Mouse (Mus musculus): Measurements from ENCODE around the gene Strap.
"Not testable (repeated sequence)": the region's sequence is repeated elsewhere in the genome, so short reads cannot be mapped to it uniquely, and the experiment has no call there.

The Strap gene

DNA sequence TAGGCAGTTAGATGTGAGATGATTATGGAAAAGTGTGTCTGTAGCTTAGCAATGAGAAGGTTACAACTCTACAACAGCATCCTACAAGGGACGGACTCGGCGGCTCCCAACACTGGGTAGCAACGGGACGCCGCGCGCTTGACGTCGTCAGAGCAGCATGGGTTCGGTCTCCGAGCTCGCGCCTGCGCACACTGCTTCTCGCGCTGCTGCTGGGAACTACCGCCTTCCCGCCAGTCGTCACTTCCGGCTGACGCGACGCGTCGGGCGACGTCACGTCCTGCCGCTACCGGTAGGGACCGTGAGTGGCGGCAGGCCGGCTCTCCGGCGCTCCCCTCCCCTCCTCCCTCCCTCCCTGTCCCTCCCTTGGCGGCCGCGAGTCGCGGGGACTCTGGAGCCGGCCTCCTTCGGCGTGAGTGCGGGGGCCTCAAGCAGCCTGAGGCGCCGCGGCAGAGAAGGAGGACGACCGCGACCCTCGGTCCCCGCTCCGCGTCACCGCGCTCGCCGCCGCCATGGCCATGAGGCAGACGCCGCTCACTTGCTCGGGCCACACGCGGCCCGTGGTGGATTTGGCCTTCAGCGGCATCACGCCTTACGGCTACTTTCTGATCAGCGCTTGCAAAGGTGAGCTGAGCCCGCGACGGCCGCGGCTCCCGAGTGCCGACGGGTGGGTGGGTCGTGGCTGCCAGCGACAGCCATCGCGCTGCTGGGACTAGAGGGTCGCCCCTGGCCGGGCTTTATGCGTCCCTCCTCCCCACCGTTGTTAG lies at the start of gene Strap:
Strap (plus strand) TSS at position 233 of the 764 bp plus-strand sequence.
- DNase-seq = peak; percentile 92 to 95

DNA sequence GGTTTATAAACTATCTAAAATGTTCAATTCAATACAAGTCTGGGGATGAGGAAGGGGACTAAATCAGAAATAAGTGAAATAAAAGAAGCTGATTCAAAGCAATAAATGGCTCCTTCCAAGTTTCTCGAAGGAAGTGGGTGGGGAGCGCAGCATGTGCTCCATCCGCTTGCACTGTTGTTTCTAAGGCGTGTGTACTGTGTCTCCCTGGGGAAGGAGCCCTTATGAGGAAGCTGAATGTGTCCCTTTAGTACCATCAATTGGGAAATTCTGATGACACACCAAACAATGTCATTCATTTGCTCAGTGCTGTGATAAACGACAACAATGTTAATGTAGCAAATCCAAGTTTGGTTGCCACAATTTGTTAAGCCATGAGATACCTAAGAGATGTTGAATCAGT lies 47.2 kb upstream of the Strap start:
- DNase-seq = no peak

DNA sequence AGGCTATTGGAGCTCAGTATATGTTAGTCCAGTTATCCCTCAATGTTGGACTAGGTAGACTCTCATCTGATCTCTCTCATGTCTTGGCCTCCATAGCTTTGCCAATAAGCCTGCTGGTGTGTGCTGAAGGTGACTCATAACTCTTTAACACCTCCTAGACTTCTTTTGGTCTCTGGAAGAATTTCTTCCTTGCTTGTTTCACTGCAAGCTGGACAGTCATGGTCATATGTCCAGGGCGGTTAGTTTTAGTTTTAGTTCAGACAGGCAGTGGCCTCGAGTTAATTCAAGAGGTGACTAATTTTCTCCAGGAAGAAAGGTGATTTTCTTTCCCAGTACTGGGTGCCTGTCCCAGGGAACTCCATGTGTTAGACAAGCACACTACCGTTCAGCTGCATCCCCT lies 46.8 kb upstream of the Strap start:
- DNase-seq = no peak

DNA sequence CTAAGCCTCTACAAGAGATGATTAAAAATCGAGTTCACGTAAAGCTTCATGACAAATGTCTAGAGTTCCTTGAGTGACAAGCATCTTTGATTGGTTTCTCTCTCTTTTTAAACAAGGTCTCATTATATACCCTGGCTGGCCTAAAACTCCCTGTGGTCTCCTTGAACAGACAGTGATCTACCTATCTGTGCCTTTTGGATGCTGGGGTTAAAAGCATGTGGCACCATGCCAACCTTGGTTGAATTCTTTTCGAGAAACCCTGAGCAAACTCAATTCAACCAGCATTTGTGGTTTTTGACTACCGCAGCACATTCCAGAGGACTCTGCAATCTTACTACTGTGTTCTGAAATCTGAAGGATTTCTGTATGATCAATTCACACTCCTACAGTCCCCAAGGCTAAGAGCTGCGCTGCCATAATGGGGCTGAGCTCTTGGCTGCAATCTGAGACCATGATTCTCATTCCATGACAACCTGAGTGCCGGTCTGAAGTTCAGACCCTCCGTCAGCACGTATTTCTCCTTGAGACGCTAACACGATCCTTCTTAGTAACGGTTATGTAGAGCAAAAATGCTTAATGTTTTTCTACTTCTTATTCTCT lies 46.3 kb upstream of the Strap start:
- no peak for DNase-seq

DNA sequence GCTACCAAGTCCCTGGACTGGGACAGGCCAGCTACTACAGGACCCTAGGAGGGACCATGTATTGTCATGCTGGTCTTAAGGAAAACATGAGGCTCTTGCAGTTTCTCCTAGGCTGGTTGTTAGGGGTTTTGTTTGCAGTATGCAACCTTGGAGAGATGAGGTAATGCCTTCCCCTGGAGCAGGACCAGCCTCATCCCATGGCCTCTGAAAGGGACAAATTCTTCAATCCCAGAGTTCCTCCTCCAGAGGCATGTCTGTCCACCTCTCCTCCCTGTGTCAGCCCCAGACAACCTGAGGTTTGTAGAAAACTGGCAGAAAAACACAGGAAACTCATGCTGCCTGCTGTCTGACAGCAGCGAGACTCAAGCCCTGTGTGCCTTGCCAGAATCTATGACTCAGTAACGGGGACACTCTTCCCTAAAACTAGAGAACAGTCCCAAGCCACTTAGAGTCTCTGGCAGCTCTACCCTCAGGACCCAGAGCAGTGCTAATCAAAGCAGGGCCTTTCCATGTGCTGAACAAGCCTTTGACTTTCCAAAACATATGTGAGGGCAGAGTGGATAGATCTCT lies 44.2 kb upstream of the Strap start:
- peak in 1 of 2 experiments; percentile 12 for DNase-seq

DNA sequence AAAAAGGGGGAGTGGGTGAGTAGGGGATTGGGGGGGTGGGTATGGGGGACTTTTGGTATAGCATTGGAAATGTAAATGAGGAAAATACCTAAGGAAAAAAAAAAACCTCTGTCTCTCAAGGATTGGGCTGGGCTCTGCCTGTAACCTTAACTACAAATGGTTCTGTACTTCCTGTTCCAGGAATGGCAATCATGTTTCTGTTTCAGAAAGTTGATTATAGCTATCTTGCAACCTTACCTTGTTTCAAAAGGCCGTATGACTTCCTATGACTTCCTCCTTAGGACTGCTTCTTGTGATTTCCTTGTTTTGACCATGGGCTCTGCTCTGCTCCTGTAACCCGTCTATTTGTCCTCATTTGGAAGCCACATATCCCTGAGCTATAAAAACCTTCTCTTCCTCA lies 40.6 kb upstream of the Strap start:
- no peak for DNase-seq

DNA sequence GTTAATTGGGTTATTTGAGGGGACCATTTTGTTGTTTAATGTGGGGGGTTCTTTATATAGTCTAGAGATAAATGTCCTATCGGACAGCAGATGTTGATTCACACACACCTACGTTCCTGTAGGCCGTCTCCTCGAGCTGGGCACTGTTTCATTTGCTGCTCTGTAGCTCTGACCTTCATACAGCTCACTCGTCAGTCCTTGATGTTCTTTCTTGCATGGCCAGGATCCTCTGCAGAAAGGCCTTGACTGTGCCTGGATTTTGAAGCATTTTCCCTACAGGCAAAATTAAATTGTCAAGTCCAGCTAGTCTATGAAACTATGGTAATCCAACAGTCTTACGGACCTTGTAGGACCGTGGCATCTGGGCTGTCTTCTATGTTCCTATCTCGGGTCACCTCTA lies 39.8 kb upstream of the Strap start:
- DNase-seq = no peak

DNA sequence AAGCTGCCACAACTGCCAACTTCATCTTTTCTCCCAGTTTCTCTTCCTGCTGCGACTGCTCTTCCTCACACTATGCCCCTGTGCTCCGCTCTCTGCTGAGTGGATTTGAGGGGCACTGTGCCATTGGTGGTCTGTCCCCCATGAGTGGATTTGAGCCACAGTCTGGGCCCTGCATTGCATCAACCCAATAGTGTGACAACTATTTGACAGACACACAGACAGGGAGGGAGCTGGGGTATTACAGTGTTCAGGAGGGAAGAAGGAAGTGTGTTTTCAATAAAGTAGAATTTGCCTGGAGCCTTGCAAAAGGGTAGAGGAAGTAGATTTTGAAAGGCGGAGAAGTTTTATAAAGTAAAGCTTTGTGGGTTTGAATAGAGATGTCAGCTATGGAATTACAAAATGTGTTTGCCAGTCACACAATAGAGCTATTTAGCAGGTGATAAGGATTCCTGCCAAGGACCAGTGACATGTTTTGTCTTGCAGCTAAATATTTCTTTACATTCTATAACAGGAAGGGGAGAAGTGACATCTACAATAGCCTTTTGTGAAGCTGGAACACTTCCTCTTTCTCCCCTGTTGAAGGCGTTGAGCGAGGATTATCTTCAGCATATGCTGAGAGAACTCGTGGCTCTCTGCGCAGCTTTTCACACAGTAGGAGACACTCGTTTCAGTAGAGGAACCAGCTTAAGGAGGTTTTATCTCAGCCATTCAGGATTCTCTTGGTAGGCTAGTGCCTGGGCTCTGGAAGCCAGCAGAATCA lies 38.3 kb upstream of the Strap start:
- no peak for DNase-seq

DNA sequence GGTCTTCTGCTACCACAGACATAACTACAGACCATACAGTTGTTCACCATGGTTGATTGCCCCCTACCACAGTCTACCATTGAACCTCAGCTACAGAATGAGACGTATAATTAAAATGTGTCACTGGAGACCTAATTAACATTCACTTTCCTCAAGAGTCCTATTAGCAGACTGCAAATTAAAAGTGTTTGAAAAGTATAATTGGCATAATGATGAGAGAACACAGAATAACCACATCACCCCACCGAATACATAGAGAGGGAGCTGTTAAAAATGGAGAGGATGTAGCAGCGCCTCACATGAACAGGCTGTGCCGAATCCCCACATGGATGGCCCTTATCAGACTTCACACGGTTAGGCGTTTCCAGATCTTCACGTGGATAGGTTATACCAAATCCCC lies 35.4 kb upstream of the Strap start:
- no peak for DNase-seq

DNA sequence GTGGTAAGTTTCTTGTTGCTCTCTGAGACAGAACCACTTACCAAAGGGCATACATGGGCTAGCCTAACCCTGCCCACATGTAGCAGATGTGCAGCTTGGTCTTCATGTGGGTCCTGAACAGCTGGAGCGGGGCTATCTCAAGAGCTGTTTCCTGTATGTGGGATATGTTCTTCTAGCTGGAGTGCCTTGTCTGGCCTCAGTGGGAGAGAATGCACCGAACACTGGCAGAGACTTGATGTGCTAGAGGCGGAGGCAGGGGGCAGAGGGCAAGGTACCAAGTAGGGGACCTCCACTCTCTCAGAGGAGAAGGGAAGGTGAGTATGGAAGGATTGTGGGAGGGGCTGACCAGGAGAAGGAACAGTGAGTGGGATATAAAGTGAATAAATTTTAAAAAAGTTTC lies 32.7 kb upstream of the Strap start:
- DNase-seq = no peak

DNA sequence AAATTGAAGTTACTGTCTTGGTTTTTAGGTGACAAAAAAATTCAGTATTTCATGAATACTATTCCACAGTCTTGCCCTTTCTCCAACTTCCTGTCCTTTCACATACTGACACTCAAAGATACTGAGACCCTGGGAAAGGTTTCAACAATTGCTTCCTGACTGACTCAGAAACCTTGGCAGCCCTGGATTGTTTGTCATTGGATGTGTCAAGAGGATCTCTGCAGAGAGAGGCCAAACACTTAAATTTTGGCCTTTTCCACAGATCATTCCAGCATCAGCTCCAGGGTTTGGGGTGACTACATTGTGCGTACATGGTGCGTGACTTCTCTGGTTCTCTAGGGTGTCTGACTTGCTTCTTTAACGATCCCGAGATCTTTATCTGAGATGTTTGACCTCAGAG lies 32.0 kb upstream of the Strap start:
- DNase-seq = no peak

DNA sequence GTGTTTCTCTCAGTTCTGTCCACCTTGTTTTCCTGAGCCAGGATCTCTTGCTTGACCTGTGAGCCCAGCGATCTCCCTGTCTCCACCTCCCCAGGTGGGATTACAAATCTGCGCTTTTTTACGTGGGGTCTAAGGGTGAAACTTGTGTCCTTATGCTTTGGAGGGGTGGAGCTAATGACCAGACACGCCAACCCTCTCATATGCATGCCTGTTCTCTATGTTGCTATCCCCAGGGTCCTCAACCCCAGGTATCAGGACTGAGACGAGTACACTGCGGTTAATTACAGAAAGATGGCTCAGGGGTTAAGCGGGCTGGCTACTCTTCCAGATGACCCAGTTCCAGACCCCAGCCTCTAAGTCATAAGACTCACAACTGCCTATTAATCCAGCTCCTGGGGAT lies 31.4 kb upstream of the Strap start:
- no peak for DNase-seq

DNA sequence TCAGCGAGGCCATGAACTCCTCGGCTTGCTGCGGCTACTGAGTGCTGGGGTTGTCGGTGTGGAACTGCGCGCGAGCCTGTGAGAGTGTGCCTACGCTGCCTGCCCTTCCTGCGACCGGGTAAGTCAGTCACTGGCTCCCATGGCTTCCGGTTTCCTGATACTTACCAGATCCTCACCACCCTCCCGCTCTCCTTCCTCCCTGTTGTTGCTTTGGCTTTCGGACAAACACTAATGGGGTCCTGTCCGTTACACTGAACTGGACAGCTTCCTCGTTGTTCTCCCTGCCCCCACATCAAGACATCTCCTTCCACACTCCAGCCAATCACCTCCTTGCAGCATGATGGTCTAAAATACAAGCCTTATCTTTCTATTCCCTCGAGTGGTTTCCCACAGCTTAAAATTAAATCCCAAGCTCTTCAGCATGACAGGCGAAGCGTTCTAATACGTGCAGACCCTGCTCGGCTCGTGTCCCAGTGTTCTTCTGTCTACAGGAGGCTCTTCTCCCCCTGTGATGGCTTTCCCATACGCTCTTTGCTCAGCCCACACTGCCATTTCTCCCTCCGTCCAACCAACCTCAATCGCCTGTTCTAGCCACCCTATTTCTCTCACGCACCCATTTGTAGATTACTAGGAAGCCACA lies 30.5 kb upstream of the Strap start:
- no peak for DNase-seq

DNA sequence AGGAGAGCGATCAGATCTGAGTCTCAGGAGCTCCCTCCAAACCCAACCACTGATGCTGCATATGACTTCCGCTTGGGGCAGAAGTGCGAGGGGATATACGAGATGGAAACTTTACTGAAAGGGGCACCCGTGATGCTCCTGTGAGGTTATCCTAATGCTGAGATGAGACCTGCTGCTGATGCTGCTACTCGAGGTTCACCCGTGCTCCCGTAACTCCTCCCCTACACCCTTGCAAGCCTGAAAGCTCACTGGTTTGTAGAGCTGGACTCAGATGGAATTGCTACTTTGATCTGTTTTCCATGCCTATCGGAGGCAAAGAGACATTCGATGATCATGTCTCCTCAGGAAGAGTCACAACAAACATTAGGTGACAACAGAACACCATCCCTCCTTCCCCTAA lies 28.7 kb upstream of the Strap start:
- DNase-seq = no peak

DNA sequence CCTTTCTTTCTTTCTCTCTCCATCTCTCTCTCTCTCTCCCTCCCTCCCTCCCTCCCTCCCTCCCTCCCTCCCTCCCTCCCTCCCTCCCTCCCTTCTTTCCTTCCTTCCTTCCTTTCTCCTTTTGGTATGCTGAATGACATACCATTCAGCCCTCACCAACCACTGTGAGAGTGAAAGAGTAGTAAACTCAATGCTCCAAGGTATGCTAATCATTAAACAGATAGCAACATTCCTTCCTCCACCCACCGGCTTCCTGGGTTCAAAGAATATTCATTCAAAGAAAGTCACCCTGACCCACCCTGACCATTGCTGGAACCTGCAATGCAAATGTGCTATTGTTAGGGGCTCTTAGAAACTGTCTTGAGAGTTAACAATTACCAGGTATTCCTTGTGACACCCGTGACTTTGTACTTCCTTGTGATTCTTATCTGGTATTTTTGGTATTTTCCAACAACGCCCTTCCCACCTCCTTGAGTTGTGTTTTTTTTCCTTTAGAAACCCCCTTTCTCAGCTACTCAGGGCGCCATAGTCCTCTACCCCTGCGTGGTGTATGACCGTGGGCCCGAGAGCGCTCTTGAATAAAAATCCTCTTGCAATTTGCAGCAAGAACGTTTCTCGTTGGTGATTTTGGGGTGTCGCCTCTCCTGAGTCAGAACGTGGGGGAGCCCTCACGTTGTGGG lies 26.0 kb upstream of the Strap start:
- not testable (repeated sequence) for DNase-seq

DNA sequence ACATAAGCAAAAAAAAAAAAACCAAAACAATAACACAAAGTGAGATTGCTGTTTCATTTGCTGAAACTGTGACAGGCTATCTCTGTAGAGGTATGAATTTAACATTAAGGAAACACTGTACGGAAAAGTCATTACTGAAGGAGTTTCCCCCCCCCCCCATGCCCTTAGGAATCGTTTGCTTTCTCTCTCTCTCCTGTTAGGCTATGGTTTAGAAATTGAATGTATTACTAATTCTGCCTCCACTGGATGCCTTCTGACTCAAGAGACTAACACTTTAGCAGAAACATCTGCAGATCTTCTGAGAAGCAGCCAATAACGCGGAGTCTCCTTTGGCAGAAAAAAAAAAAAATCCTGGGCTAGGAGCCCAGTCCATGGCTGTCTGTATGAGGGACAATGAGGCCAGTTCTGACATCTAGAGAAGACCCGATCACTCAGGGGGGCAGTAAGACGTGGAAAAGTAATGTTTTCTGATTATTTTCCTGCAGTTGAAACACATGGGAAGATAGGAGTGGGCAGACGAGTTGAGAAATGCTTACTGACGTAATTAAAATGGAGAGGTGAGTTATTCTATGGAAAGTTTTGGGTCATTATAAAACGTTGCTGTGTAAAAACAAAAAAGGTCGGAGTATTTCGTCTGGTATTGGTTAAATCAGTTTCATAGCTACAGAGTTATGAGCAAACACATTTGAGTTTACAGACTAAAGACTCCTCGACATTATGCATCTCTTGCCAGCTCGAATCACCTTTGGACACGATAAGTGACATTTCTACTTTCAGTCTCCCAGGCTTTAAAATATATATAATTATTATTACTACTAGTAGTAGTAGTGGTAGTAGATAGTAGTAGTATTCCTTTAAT lies 24.5 kb upstream of the Strap start:
- DNase-seq = no peak

DNA sequence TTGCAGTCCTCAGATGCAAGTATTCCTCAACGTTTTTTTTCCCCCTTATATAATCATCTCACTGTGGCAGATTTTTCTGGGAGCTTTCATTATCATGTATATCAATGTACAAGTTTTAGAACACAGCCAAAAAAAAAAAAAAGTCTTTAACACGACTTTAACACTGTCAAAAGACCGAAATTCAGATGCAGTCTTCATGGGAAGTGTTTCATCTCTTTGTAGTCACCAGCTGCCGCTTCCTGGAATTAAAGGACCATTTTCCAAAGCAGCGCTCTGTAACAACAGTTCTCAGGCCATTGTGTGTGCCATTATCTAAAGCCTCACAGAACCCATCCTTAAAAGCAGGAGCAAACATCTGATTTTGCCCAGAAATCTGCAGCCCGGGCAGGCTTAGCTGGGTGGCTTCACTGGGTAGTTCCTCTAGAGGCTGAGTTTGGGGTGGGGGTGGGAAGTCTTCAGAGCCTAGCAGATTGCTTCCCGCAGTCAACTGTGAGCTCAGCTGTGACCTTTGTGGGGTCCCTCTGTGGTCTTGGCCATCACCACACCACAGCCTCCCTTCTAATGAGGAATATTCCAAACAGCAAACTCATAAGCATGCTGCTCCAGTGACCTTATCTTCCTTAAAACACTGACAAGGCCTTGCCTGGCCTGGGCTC lies 22.1 kb upstream of the Strap start:
- no peak for DNase-seq

DNA sequence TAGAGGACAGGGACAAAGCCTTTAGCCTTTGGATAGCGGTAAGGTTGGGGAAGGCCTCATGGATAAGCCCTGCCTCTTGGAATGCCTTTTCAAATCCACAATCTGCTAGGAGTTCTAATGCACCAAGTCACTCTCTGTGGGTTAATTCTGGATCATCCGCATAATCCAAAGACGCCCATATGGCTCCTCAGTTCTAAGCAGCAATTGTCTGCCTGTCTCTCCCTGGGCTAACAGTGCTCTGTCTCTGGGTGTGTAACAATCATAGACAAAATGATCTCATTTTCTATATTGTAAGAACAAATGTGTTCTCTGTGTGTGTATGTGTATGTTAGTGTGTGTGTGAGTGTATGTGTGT lies 21.6 kb upstream of the Strap start:
- no peak for DNase-seq

DNA sequence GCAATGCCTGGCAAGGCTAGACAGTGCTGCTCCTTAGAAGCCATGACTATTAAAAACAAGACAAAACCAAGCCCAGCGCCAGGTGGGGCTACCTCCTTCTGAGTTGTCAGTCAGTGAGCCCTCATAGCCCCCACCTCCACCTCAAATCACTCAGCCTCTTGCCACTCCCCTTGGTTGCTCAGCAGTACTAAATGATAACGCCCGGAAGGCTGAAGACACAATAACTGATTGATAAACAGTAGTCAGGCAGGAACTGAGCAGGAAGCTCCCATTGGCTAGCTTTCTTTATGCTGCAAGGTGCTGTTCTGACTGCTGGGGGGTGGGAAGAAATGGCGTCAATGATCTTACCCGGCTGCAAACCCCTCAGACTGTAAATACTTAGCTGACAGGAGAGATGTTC lies 18.1 kb upstream of the Strap start:
- no peak for DNase-seq

DNA sequence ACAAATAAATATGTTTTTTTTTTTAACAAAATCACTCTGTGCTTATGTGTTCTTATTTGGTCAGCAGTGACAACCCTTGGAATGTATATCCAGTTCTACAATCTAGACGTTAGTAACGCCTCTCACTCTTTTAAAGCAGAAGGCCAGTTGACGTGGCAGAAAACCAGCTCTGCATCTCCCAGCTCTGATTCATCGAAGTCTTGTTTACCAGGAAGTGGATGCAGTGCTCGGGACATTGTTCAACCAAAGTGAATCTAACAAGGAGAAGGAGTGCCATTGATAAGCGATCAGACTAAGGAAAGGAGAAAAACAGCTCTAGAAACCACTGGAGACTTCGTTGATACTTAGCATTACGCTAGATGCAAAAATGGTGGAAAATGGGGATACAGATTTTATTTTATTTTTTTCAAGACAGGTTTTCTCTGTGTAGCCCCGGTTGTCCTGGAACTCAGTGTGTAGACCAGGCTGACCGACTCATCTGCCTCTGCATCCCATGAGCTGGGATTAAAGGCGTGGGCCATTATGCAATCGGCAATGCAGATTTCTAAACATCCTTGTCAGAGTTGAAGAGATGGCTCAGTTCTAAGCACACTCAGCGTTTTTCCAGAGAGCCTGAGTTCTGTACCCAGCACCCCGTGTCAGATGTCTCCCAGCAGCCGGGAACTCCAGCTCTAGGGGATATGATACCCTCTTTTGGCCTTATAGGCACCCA lies 12.5 kb upstream of the Strap start:
- no peak for DNase-seq
